Mouse (Mus musculus) urinary bladder, postnatal 10 days (tissue): Measurements from ENCODE around the gene Dhx15.

Experiments
- DNase-seq: peaks from one replicate; pipeline ENCODE4 v3.0.0; 2022; ENCODE audit warnings: low spot score

The Dhx15 gene

GRCm38 (mm10) chr5:52110808-52111663 lies 79.3 kb downstream of the Dhx15 start:
- no peak for DNase-seq
